Mouse (Mus musculus): Measurements from ENCODE around the gene Slc12a3. TPM values are rescaled to one million over a fixed set of nuclear protein-coding genes. Genes with fewer than 3 reads are reported as not detected.
A peak's percentile ranks its signal among the peaks of the same experiment; 100 is the strongest.

Gene Slc12a3
- polyA plus RNA-seq, 1 experiment from 2014 or later = 0.10 TPM

GRCm38 (mm10) chr8:94306989-94307513 lies 21.9 kb upstream of the Slc12a3 start:
- no peak overlapping the region for H3K4me2 ChIP-seq (replicated peaks)
- no peak overlapping the region for H3K9ac ChIP-seq
- no peak overlapping the region for H3K27ac ChIP-seq
- WGBS = 63% methylated on average over 7 of the region's 7 CpGs
- no peaks in the 10 kb centered on the region for H3K9me3 ChIP-seq
- peaks cover 20% of the 10 kb centered on the region for H3K36me3 ChIP-seq
- H3K27me3 ChIP-seq (replicated peaks) = no peaks in the 10 kb centered on the region
- 0 out of 2 replicates have a peak, but pooled peaks cover 4% of the 10 kb centered on the region for H3K4me1 ChIP-seq (replicated peaks)
- no peak overlapping the region for H3K4me3 ChIP-seq (replicated peaks)
- ATAC-seq = peak; percentile 77

GRCm38 (mm10) chr8:94307652-94308051 lies 21.3 kb upstream of the Slc12a3 start:
- 69% methylated on average over 9 of the region's 9 CpGs for WGBS
- H3K9ac ChIP-seq = no peak overlapping the region
- H3K36me3 ChIP-seq = peaks cover 20% of the 10 kb centered on the region
- ATAC-seq = no peak
- H3K4me1 ChIP-seq (replicated peaks) = 0 out of 2 replicates have a peak, but pooled peaks cover 4% of the 10 kb centered on the region
- no peak overlapping the region for H3K27ac ChIP-seq
- no peaks in the 10 kb centered on the region for H3K9me3 ChIP-seq
- no peak overlapping the region for H3K4me2 ChIP-seq (replicated peaks)
- H3K4me3 ChIP-seq (replicated peaks) = no peak overlapping the region
- no peaks in the 10 kb centered on the region for H3K27me3 ChIP-seq (replicated peaks)

- 84% methylated on average over 2 of the region's 2 CpGs for WGBS
- peaks cover 6% of the 10 kb centered on the region; the same call in 1 of the 2 replicates for H3K36me3 ChIP-seq
- H3K4me1 ChIP-seq (replicated peaks) = 0 out of 2 replicates have a peak, but pooled peaks cover 3% of the 10 kb centered on the region
- H3K4me2 ChIP-seq (replicated peaks) = no peak overlapping the region
- ATAC-seq = peak; percentile 47
- no peak overlapping the region for H3K9ac ChIP-seq
- no peaks in the 10 kb centered on the region for H3K27me3 ChIP-seq (replicated peaks)
- no peak overlapping the region for H3K4me3 ChIP-seq (replicated peaks)
- H3K27ac ChIP-seq = no peak overlapping the region
- no peaks in the 10 kb centered on the region for H3K9me3 ChIP-seq
Observed at GRCm38 (mm10) chr8:94314069-94314468, 14.9 kb upstream of the Slc12a3 start.

GRCm38 (mm10) chr8:94317249-94317648 lies 11.8 kb upstream of the Slc12a3 start:
- no peak overlapping the region for H3K9ac ChIP-seq
- H3K4me1 ChIP-seq (replicated peaks) = 0 out of 2 replicates have a peak, but pooled peaks cover 3% of the 10 kb centered on the region
- no peak for ATAC-seq
- H3K9me3 ChIP-seq = no peaks in the 10 kb centered on the region
- no peaks in the 10 kb centered on the region for H3K27me3 ChIP-seq (replicated peaks)
- WGBS = 92% methylated on average over 2 of the region's 2 CpGs
- no peaks in the 10 kb centered on the region for H3K36me3 ChIP-seq
- H3K27ac ChIP-seq = no peak overlapping the region
- H3K4me2 ChIP-seq (replicated peaks) = no peak overlapping the region
- H3K4me3 ChIP-seq (replicated peaks) = no peak overlapping the region

- no peak for ATAC-seq
- Histone ChIP-seq H3K4me1 (replicated peaks) (0 out of 2 replicates have a peak, but pooled peaks cover 3% of the 10 kb centered on the region), H3K4me2 (replicated peaks) (no peak overlapping the region), H3K27me3 (replicated peaks) (no peaks in the 10 kb centered on the region), H3K9ac (no peak overlapping the region), H3K36me3 (no peaks in the 10 kb centered on the region), H3K4me3 (replicated peaks) (no peak overlapping the region), H3K9me3 (no peaks in the 10 kb centered on the region), H3K27ac (no peak overlapping the region)
- WGBS = 96% methylated on average over 2 of the region's 2 CpGs
Observed at GRCm38 (mm10) chr8:94317691-94318090, 11.3 kb upstream of the Slc12a3 start.

GRCm38 (mm10) chr8:94320036-94320435 lies 9.0 kb upstream of the Slc12a3 start:
- Histone ChIP-seq H3K4me3 (replicated peaks) (no peak overlapping the region), H3K4me1 (replicated peaks) (0 out of 2 replicates have a peak, but pooled peaks cover 3% of the 10 kb centered on the region), H3K9ac (no peak overlapping the region), H3K27me3 (replicated peaks) (no peaks in the 10 kb centered on the region), H3K9me3 (no peaks in the 10 kb centered on the region), H3K27ac (no peak overlapping the region), H3K4me2 (replicated peaks) (no peak overlapping the region), H3K36me3 (no peaks in the 10 kb centered on the region)
- no peak for ATAC-seq
- 67% methylated on average over 2 of the region's 2 CpGs for WGBS

GRCm38 (mm10) chr8:94322083-94322482 lies 6.9 kb upstream of the Slc12a3 start:
- 0 out of 2 replicates have a peak, but pooled peaks cover 3% of the 10 kb centered on the region for H3K4me1 ChIP-seq (replicated peaks)
- H3K9me3 ChIP-seq = no peaks in the 10 kb centered on the region
- no peak overlapping the region for H3K27ac ChIP-seq
- no peaks in the 10 kb centered on the region for H3K36me3 ChIP-seq
- ATAC-seq = no peak
- no peak overlapping the region for H3K9ac ChIP-seq
- H3K4me2 ChIP-seq (replicated peaks) = no peak overlapping the region
- H3K4me3 ChIP-seq (replicated peaks) = no peak overlapping the region
- no peaks in the 10 kb centered on the region for H3K27me3 ChIP-seq (replicated peaks)
- WGBS = 77% methylated on average over 4 of the region's 4 CpGs

- Histone ChIP-seq H3K9ac (no peak overlapping the region), H3K27me3 (replicated peaks) (no peaks in the 10 kb centered on the region), H3K36me3 (no peaks in the 10 kb centered on the region), H3K9me3 (no peaks in the 10 kb centered on the region), H3K27ac (no peak overlapping the region), H3K4me3 (replicated peaks) (no peak overlapping the region), H3K4me2 (replicated peaks) (no peak overlapping the region), H3K4me1 (replicated peaks) (no peaks in the 10 kb centered on the region)
- 81% methylated on average over 6 of the region's 6 CpGs for WGBS
- no peak for ATAC-seq
Observed at GRCm38 (mm10) chr8:94323041-94323440, 6.0 kb upstream of the Slc12a3 start.

- 52% methylated on average over 12 of the region's 12 CpGs for WGBS
- H3K9me3 ChIP-seq = no peaks in the 10 kb centered on the region
- no peaks in the 10 kb centered on the region for H3K27me3 ChIP-seq (replicated peaks)
- H3K4me2 ChIP-seq (replicated peaks) = no peak overlapping the region
- ATAC-seq = no peak
- no peaks in the 10 kb centered on the region for H3K36me3 ChIP-seq
- H3K9ac ChIP-seq = no peak overlapping the region
- H3K27ac ChIP-seq = no peak overlapping the region
- H3K4me1 ChIP-seq (replicated peaks) = no peaks in the 10 kb centered on the region
- no peak overlapping the region for H3K4me3 ChIP-seq (replicated peaks)
Observed at GRCm38 (mm10) chr8:94324071-94324470, 4.9 kb upstream of the Slc12a3 start.

GRCm38 (mm10) chr8:94326016-94326415 lies 3.0 kb upstream of the Slc12a3 start:
- ATAC-seq = no peak
- no peaks in the 10 kb centered on the region for H3K36me3 ChIP-seq
- WGBS = 63% methylated on average over 4 of the region's 4 CpGs
- no peaks in the 10 kb centered on the region for H3K27me3 ChIP-seq (replicated peaks)
- H3K27ac ChIP-seq = no peak overlapping the region
- H3K4me1 ChIP-seq (replicated peaks) = no peaks in the 10 kb centered on the region
- no peak overlapping the region for H3K4me2 ChIP-seq (replicated peaks)
- H3K9ac ChIP-seq = no peak overlapping the region
- no peaks in the 10 kb centered on the region for H3K9me3 ChIP-seq
- no peak overlapping the region for H3K4me3 ChIP-seq (replicated peaks)

GRCm38 (mm10) chr8:94330733-94331132 lies 1.7 kb downstream of the Slc12a3 start:
- H3K36me3 ChIP-seq = no peaks in the 10 kb centered on the region
- no peaks in the 10 kb centered on the region for H3K9me3 ChIP-seq
- no peak overlapping the region for H3K9ac ChIP-seq
- ATAC-seq = peak; percentile 67; the same call in 1 of the 2 replicates
- no peak overlapping the region for H3K4me3 ChIP-seq (replicated peaks)
- WGBS = 23% methylated on average over 4 of the region's 4 CpGs
- H3K27me3 ChIP-seq (replicated peaks) = no peaks in the 10 kb centered on the region
- H3K4me2 ChIP-seq (replicated peaks) = no peak overlapping the region
- H3K27ac ChIP-seq = no peak overlapping the region
- H3K4me1 ChIP-seq (replicated peaks) = no peaks in the 10 kb centered on the region

GRCm38 (mm10) chr8:94333345-94333744 lies 4.3 kb downstream of the Slc12a3 start:
- H3K27me3 ChIP-seq (replicated peaks) = no peaks in the 10 kb centered on the region
- no peak overlapping the region for H3K4me2 ChIP-seq (replicated peaks)
- H3K27ac ChIP-seq = no peak overlapping the region
- H3K4me3 ChIP-seq (replicated peaks) = no peak overlapping the region
- H3K4me1 ChIP-seq (replicated peaks) = no peaks in the 10 kb centered on the region
- no peak overlapping the region for H3K9ac ChIP-seq
- no peaks in the 10 kb centered on the region for H3K9me3 ChIP-seq
- no peak for ATAC-seq
- 48% methylated on average over 5 of the region's 5 CpGs for WGBS
- H3K36me3 ChIP-seq = no peaks in the 10 kb centered on the region

GRCm38 (mm10) chr8:94337559-94337958 lies 8.6 kb downstream of the Slc12a3 start:
- no peak overlapping the region for H3K4me2 ChIP-seq (replicated peaks)
- no peak for ATAC-seq
- H3K9me3 ChIP-seq = no peaks in the 10 kb centered on the region
- no peaks in the 10 kb centered on the region for H3K27me3 ChIP-seq (replicated peaks)
- H3K9ac ChIP-seq = no peak overlapping the region
- WGBS = 84% methylated on average over 8 of the region's 8 CpGs
- H3K27ac ChIP-seq = no peak overlapping the region
- H3K4me3 ChIP-seq (replicated peaks) = no peak overlapping the region
- no peaks in the 10 kb centered on the region for H3K36me3 ChIP-seq
- no peaks in the 10 kb centered on the region for H3K4me1 ChIP-seq (replicated peaks)
